Mouse (Mus musculus): ENCODE measurements around the gene Nr4a1.
A peak's percentile ranks its signal among the peaks of the same experiment; 100 is the strongest.

Nr4a1 gene

DNA sequence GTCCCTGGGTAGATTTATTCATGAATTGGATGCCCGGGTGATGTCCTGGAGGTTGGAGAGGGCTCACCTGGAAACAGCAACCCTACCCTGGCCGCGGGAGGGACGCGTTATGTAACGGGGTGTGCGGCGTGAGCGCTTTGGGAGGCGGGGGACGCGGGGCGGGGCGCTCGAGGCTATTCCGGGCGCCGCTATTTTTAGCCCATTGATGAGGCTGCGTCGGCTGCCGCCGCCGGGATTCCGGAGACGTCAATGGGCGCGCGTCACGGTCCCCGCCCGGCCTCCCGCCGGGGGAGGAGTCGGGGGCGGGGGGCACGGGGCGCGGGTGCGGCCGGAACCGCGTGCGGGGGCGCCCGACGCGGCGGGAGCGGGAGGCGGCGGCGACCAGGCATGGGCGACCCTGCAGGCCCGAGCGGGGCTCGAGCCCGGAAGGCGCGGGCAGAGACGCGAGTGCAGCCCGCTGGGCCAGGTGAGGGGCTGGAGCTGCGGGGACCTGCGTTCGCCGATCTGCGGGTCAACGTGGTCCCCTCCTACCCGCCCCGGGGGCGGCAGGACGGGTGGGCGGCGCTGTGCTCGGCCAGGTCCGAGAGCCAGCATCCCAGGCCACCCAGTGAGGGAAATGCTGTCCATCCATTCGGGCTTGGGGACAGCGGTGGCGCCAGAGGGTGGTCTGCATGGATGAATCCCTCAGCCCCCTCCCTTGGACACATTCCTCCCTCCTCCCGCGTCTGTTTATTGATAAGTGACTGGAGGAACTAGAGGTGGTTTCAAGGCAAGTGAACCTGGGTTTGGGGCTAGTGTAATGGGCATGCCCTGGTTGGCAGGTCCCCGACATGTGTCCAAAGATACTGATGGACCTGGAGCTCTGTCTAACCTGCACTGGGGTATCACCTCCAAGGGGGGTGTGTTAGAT is at the start of gene Nr4a1:
Gene Nr4a1 (plus strand): TSS at position 384 of the 910 bp plus-strand sequence.
- ATAC-seq (ENCODE audit: low TSS enrichment): peak; percentile 44

DNA sequence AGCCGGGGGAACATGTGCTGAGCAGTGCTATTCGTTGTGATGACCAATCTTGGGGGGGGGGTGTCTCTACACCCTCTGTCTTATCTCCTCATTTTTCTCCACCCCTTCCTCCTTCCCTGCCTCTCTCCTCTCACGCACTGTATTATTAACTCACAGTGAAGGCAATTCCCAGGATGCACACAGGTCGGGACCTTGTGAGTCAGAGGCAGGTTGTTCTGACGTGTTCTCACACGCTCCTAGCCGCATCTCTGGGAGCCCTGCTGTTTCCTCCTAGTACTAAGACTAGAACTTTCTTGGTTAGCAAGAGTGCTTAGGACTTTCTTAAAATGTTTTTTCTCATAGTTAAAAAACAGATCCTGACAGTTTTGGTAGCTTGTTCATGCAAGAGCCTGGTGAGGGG is 49.3 kb upstream of the Nr4a1 start:
- no peak for ATAC-seq (ENCODE audit: low TSS enrichment)

DNA sequence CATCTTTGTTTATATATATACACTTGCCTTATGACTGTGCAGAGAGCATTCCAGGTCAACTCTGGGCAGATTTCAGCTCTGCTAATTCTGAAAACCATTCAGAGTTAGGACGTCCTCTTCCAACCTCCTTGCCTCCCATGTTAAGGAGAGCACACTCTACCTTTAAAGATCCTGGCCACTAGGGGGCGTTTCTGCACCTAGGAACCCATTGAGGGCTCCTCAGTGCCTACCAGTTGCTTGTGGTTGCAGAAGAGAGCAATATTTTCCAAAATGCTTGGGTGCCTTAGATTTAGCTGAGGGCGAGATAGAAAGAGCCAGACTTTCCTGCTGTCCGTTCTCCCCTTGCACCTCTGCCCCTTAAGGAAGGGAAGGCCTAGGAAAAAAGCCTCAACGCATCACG is 43.8 kb upstream of the Nr4a1 start:
- ATAC-seq (ENCODE audit: low TSS enrichment): peak; percentile 68

DNA sequence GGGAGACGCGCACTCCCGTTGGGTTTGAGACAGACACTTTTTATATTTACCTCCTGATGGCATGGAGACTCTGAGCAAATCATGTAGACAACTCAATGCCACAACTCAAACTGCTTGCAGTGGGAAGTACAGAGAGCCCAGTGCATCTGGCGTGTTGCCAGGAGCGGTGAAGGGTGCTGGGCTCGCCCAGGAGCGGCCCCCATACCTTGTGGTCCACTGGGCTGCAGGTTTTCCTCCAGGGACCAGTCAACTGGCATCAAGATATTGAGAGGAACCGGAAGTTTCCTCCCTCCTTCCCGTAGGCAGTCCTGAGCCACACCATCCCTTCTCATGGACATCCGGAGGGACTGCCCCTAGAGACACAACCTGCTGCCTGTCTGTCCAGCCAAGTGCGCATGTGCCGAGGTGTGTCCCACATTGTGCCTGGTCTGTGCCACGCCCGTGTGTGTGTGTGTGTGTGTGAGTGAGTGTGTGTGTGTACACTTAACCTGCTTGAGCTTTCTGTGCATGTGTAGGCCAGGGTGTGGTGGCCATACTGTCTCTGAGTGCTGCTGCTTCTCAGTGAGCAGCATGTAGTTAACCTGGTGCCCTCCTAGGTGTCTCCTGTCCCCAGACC is 43.0 kb upstream of the Nr4a1 start:
- ATAC-seq (ENCODE audit: low TSS enrichment): no peak

DNA sequence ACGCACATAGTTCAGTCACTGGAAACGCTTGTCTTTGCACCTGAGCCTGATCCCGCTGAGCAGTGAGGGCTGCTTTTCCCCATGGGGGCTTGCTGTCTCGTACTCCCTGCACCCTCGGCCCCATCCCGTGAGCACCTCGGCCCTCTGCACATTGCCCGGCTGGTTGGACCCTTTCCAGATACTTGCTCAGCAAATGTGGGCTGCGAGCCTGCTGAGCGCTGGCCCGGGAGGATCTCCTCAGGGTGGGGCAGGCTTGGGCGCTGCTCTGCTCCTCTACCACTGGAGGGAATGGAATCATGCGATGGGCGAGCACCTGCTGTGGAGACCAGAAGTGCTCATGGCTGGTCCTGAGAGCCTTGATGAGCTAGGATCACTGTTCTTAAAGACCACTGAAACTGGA is 41.6 kb upstream of the Nr4a1 start:
- ATAC-seq (ENCODE audit: low TSS enrichment): peak; percentile 36; the same call in 1 of the 2 replicates

DNA sequence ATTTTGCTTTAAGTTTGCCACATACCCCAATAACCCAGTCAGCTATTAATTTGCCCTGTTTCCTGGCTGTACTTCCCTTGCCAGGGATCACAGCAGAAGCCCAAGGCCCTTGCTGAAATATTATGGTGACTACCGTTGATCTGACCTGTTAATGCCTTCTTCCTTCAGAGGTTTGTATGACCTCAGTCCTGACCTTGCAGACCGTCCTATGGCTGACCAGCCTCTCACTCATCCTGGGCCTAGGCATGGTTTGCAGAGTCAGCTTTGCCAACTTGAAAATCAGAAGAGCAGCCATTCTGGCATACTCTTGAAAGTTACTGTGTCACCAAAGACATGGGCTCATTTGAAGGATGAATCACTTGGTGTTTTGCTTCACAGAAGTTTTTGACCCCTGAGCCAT is 38.9 kb upstream of the Nr4a1 start:
- ATAC-seq (ENCODE audit: low TSS enrichment): no peak

DNA sequence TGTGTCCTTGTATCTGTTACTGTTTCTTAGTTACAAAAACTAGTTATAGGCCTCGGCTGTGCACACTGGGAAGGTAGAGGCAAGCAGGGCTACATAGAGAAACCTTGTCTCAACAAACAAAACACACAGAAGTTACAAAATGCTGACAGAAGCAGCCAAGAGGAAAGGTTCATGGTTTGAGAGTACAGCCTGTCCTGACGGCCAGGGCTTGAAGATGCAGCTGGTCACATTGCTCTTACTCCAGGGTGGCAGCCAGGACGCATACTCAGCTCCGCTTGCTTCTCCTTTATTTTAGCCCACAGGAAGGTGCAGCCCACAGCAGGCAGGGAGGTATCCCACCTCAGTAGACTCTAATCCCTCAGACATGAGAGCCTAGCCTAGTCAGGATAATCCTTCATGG is 38.0 kb upstream of the Nr4a1 start:
- ATAC-seq (ENCODE audit: low TSS enrichment): no peak

DNA sequence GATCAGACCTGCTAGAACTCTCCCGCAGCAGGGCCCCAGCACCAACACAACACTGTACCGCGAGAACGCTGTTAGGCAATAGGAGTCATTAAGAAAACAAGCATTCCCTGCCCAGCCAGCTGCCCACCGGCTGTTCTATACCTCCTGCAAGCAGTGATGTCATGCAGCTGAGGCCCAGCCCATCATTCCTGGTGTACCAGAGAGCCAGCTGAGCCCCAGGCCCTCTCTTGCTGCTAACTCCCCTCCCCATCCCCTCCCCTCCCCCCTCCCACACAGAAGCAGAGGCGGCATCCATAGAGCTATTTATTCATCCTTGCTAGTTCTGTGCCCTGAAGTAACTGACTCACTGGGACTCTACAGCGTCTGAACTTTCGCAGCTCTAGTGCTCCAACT is 33.2 kb upstream of the Nr4a1 start:
- no peak for ATAC-seq (ENCODE audit: low TSS enrichment)

DNA sequence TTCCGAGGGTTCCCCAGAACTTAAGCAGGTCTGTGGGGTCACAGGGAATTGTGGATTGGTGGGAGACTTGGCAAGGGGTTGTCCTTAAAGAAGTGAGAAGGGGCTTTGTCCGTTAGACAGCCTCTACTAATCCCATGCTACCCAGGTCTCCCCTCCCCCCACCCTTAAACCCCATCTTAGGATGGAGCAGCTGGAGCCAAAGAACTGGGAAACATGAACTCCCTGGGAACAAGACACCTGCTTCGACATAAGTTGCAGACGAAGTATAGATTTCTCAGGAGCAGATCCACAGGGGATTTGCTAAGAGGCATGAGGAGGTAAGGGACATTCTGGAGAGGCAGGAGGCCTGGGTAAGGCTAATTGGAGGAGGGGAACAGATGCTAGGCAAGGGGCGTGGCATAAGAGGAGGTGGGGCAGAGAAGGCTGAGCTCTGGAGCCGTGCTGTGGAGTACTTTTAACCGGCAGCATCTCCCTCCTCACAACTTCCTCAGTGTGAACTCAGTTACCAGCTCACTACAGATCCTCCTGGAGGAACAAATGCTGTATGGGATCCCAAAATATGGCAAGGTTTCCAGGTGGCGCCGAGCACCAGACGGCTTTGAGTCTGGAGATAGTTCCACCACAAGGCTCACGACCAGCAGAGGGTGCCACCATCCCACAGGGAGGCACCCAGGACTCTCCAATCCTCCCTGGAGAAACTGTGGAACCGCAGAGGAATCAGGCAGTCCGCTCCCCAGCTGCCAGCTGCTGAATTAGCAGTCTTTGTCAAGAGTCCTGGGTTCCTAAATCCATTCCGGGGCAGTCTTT is 32.6 kb upstream of the Nr4a1 start:
- ATAC-seq (ENCODE audit: low TSS enrichment): peak; percentile 73

DNA sequence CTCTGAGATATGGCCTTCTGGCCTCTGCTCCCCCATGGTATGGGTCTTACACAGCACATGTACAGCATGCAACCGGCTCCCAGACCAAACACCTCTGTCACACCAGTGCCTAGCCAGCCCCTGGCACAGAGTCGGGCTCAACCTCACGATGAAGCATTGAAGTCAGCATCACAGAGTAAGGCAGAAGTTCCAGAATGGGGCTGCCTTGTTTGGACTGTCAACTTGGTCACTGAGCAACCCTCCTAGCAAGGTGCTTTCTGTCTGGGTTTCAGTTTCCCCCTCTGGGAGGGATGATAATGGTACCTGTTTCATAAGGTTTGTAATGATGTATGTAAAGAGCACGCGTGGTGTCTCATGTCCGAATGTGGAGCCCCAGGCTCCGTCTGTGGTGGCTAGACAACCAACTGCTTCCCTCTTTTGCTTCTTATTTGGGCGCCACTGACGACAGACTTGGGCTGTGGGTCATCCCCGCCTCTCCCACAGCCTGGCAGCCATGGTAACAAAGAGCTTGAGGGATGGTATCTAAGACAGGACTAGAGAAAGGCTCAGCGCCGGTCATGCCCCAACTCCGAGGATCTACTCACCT is 31.1 kb upstream of the Nr4a1 start:
- peak; percentile 8; the same call in 1 of the 2 replicates for ATAC-seq (ENCODE audit: low TSS enrichment)

DNA sequence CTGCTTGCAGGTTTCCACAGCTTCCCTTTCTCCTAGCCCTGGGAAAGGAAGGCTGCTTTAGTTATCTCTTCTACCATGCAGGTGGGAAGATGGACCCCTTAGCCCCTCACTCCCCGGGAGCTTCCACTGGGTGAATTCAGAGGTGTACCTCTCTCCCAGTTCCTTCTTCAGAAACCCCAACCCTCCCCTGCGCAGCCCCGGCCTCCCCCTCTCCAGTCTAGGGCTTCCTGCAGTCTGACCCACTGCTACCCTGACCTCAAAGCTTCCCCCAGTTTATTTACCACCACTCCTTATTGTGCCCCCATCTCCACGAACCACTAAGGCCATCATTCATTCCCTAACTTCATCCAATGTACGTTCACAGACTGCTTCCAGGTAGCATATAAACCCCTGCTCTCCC is 30.5 kb upstream of the Nr4a1 start:
- no peak for ATAC-seq (ENCODE audit: low TSS enrichment)

DNA sequence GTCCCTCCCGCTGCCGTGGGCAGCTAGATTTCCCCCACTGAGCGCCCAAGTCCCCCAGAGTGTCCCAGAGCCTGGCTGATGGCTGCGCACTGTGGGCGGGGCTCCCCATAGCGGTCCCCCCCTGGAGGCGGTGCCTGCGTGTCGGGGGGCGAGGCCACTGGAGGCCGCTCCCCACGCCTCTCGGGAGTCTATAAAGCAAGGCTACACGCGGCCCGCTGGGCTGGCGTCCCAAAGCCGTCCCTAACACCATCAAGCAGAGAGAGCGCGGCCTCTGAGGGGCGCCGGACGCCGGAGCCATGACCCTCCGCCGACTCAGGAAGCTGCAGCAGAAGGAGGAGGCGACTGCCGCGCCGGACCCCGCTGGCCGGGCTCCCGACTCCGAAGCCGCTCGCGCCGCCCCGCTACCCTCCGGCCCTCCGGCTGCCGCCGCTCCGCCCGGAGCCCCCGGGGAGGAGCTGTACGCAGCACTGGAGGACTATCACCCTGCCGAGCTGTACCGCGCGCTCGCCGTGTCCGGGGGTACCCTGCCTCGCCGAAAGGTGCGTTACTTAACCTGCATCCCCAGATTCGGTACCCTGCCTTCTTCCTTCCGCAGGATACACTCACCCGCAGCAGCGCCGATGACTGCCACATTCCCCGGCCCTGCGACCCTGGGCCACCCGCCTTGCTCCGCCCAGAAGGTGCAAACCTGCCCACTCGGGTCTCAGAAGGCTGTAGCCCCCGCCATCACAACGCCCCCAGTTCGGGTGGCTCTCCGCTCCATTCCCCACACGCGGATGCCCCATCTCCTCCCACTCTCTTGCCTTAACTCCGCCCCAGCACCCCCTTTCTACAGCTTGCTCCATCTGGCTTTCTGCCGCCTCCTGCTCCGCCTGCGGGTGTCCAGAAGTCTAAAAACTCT is 29.8 kb upstream of the Nr4a1 start, which contains the start of gene Grasp:
Gene Grasp (plus strand): TSS at position 183 of the 901 bp plus-strand sequence.
- ATAC-seq (ENCODE audit: low TSS enrichment): peak; percentile 69

DNA sequence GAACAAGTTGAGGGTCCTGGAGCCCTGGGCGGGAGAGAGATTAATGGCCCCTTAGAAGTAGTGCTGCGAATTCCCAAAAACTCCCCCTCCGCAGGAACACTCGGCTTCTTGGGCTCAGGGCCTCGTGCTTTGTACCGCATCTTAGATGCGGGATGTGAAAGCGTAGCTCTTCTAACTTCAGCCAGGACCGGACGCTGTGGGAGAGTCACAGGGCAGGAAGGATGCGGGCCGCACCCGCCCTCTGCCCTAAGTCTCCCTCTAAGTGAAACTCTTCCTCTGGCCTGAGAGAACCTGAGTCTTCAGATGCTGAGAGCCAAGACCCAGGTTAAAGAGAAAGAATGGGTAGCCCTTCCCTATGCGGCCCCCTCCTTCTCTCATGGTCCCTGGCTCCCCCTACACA is 29.1 kb upstream of the Nr4a1 start:
- no peak for ATAC-seq (ENCODE audit: low TSS enrichment)

DNA sequence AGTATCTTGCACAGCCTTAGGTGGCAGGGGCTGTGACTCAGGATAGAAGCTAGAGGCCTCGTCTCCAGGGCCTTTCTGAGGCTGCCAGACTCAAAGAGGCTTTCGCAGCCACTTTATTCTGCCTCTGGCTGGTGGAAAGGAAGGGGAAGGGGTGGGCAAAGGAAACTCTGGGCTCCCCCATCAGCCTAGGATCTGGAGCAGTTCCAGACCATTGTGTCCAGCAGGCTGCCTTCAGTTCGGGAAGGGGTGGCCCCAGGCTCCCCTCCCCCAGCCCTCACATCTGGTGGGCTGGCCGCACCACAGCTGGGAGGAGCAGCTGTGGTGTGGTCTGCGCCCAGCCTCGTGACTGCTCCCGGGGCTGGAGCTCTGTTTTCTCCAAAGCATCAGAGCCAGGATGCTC is 26.1 kb upstream of the Nr4a1 start:
- ATAC-seq (ENCODE audit: low TSS enrichment): no peak

DNA sequence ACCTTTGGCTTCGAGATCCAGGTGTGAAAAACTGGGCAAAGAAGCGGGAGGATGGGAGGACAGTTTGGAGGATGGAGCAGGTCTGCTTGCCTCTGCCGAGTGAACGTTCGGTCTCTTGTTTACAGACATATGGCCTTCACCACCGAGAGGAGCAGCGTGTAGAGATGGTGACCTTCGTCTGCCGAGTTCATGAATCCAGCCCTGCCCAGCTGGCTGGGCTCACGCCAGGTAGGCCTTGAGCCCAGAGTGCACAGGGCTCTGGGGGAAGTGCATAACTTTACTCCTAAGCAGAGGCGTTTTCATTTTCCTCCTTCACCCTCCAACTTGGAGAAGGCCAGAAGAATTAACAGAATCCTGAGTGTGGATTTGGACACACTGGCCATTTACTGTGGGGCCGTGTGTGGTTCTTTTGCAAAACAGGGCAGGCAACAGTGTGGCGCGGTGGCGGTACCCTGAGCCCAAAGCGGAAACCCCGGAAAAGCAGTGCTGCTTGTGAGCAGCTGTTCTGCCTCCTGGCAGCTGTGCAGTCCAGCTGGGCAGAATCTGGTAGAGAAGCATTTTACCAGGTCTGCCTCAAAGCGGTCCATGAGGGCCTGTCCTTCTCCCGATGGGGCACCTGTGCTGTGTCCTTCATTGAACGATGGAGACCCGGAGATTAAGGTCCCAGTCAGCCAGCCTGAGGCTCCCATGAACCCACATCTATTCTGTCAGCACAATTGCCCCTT is 25.0 kb upstream of the Nr4a1 start:
- no peak for ATAC-seq (ENCODE audit: low TSS enrichment)

DNA sequence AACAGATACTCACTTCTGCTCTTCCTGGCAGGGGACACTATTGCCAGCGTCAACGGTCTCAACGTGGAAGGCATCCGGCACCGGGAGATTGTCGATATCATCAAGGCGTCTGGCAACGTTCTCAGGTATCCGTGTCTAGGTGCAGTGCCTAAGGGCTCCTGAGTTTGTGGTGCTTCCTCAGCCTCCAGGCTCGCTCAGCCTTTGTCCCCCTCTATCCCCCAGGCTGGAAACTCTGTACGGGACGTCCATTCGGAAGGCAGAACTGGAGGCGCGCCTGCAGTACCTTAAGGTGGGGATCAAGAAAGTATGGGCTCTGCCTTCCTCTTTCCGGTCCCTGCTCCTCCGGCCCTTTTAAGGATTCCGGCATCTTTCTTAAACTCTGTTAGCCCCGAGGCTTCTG is 23.6 kb upstream of the Nr4a1 start:
- ATAC-seq (ENCODE audit: low TSS enrichment): no peak

DNA sequence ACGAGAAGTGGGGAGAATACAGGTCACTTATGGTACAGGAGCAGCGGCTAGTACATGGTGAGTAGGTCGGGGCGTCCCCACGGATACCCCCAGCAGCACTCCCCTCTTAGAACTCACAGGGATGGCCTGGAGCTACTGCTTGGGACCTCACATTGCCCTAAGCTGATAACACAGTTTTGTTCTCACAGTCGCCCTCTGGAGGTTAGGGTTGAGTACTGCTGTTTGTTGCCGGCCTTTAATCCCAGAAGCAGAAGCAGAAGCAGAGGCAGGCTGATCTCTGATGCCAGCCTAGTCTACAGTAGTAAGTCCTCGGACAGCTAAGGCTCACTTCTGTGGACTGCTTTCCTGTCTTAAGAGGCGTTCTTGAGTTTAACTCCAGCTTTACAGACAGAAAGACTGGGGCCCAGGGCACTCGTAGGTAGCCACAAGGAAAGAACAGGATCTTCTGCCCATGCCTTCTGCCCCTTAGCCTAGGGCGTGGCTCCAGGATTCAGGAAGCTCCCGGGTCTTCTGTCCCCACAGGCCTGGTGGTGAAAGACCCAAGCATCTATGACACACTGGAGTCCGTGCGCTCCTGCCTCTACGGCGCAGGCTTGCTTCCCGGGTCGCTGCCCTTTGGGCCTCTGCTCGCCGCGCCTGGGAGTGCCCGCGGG is 22.9 kb upstream of the Nr4a1 start:
- ATAC-seq (ENCODE audit: low TSS enrichment): no peak

DNA sequence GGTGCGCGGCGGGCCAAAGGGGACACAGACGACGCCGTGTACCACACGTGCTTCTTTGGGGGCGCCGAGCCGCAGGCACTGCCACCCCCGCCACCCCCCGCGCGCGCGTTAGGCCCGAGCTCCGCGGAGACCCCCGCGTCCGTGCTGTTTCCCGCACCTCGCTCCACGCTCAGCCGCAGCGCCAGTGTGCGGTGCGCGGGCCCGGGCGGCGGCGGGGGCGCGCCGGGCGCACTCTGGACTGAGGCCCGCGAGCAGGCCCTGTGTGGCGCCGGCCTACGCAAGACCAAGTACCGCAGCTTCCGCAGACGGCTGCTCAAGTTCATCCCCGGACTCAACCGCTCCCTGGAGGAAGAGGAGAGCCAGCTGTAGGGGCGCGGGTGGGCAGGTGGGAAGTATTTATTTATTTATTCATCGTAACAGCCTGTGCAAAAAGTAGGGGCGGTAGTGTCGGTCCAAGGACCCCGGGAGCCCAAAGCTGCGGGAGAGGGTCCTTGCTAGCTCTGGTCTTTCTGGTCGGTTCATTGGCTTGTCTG is 22.4 kb upstream of the Nr4a1 start:
- ATAC-seq (ENCODE audit: low TSS enrichment): no peak

DNA sequence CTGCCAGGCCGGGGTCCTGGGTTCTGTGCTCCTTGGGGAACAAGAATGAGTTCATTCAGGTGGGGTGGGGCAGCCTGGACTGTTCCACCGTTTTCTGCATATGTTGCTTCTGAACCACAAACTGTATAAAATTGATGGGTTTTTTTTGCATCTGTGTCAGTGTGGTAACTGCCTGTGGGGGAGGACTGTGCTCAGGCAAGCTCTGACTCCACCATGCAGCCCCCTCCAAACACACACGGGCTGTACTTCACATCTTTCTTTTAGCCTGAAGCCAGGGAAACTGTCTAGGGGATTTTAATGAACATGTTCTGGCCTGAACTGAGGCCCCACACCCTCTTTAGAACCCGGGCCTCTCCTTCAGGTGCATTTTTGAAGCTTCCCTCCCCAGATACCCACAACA is 21.5 kb upstream of the Nr4a1 start:
- ATAC-seq (ENCODE audit: low TSS enrichment): peak; percentile 50

DNA sequence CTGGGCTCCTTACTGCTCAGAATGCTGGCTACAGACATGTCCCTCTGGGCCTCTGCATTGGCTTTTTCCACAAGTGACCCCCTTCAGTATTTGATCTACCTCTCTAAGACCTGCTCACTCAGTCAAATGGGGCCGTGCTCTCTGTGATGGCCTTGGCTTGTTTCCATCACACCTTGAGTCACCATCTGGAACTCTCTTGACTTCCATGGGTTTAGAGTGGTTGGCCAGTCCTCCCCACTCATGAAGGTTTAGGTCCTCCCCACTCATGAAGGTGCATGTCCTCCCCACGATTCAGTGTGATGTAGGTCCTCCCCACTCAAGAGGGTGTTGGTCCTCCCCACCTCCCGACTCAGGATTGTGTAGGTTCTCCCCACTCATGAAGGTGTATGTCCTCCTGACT is 20.9 kb upstream of the Nr4a1 start:
- no peak for ATAC-seq (ENCODE audit: low TSS enrichment)
